Mouse (Mus musculus) T-helper 2 cell (primary cell): ENCODE results near the gene Mpnd.

Experiments used
- in situ Hi-C: fragments of 300-600 bp; cut with MboI, MseI; formaldehyde crosslinking; loops from one replicate; pipeline ENCODE4 v1.15.1; 2025; ENCODE audit warnings: high pct_unique_total_duplicates

Gene Mpnd

DNA sequence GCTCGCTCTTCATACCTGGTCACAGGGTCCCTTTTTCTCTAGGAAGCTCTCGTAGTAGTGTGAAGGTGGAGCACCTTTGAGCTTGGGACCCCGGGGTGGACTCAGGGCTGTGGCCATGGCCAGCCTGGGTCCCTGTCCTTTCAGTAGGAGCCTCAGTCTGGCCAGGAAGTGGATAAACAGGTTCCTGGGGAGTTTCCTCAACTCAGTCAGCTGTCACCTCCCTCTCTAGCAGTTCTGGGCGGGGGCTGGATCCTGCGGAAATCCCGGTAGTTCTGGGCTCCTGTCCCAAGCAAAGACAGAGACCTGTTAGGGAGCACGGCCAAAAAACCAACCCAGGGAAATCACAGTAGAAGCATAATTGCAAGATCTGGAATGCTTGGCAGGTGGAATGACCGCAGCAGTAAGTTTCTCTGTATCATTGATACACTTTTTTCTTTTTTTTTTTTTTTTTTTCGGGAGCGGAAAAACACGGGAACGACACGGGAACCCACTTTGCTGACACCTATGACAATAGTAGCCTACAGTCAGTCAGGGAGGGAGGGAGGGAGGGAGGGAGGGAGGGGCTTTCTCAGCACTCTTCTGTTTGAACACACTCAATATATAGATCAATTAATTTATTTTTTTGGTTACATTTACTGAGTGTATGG, at the start of gene Mpnd, which contains the start of gene Stap2:
Gene Mpnd (plus strand): TSS at position 297 of the 647 bp plus-strand sequence.
Gene Stap2 (minus strand): TSS at position 170 of the 647 bp plus-strand sequence.
- in situ Hi-C loops: loop anchor here (5.0 to 25.0 kb wide), 3 partner anchors 1282 to 1863 kb away; partner anchors contain the start of gene Vav1

DNA sequence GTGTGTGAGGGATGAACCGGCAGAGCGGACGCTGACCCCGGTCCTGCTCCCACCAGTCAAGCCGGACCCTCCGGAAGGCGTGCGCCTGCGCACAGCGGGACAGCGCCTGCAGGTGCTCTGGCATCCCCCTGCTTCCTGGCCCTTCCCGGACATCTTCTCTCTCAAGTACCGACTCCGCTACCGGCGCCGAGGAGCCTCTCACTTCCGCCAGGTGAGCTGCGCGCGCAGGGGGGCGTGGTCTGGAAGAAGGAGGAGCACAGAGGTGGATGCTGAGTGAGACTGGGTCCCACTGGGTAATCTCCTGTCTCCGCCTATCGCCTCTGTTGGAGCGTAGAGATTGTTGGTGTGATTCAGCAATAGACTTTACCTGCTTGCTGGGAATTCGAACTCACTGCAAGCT, 49.4 kb upstream of the Mpnd start:
- in situ Hi-C loops: no loop called here

DNA sequence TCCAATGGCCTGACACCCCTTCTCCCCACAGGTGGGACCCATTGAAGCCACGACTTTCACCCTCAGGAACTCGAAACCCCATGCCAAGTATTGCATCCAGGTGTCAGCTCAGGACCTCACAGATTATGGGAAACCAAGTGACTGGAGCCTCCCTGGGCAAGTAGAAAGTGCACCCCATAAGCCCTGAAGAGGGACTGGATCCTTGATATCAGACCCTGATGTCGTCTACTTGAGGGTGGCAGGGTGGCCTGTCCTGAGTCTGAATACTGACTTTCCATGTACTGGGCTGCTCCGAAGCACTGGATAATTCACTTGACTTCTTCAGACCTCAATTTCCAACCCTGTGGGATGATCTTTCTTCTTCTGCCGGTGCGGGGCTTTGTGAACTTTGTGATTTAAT, 48.9 kb upstream of the Mpnd start:
- in situ Hi-C loops: no loop called here

DNA sequence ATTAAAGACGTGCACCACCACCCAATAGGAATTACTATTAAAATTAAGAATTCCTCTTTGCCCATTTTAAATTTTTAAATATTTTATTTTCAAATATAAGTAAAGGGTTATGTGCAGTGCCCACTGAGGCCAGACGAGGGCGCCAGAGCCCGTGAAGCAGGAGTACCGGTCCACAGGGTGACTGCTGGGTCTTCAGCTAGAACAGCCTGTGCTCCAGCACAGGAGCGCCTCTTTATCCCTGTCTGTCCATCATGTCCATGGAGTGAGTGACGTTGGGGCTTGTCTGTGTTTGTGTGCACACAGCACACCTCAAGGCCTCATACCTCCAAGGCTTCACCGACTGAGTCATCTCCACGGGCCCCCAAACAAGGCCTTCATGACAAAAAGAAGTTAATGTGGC, 48.3 kb upstream of the Mpnd start:
- in situ Hi-C loops: no loop called here

- in situ Hi-C loops: no loop called here
These were observed 47.6 kb upstream of the Mpnd start for GRCm38 (mm10) chr17:55957726-55958583.

DNA sequence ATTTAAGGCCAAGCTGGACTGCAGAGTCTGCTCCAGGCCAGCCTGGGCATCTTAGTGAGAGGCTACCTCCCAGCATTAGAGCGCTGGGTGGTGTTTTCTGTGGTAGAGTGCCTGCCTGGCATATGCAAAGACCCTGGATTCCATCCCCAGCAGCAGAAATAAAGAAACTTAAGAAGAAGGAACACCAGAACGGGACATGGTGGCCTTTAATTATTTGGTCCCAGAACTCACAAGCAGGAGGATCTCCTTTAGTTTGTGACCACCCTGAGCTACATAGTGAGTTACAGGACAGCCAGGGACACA, 47.0 kb upstream of the Mpnd start:
- in situ Hi-C loops: no loop called here

DNA sequence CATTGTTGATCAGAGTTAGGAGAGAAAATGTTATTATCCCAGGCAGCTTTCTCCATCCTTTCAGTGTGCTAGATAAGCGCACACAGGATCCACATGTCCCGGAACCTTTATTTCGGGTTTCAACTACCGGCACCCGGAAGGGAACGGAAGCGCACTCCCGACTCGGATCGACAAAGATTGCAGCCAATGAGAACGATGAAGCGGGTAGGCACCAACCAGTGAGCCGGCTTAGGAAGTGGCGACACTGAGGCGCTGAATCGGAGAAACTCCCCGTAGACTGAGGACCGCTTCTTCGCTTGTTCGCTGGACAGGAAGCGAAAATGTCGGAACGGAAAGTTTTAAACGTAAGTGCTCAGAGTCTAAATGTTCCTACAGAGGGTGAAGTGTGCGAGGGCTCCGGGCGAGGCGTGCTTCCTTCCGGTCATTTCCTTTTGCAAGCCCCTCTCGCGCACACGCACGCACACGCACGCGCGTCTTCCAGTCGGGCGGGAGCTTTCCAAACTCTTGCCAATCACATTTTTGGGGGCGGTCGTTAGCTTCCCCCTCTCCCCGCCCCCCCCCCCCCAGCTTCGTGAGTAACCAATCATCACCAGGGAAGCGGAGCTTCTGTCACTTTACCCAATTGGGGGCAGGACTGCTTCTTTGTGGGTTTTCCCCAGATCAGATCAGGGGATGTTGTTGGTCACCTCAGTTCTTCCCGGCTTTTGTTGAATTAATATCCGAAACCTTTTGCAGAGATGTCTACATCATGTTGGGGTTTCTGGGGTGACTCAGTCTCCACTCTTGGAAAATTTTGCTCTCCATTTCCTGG, 46.4 kb upstream of the Mpnd start, which contains the start of gene Yju2:
Gene Yju2 (plus strand): TSS at position 182 of the 811 bp plus-strand sequence.
- in situ Hi-C loops: no loop called here

GRCm38 (mm10) chr17:55959946-55960740, 45.4 kb upstream of the Mpnd start:
- in situ Hi-C loops: no loop called here

DNA sequence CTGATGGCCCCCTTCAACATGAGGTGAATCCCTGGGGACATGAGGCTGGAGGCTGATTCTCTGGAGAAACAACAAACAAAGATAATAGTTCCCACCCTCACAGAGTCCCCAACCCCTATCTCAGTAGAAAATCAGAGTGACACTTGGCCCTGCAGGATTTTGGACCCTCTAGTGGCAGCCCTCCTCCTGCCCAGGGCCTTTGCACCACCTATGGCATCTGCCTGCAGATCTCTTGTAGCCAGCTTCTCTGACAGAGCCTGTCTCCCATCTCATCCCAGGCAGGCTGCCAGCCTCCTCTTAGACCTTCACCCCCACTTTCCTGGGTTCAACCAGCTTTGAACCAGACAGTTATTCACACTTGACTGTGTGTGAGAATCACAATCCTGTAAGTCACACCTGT, 44.7 kb upstream of the Mpnd start:
- in situ Hi-C loops: no loop called here

- in situ Hi-C loops: no loop called here
These were observed 43.9 kb upstream of the Mpnd start for GRCm38 (mm10) chr17:55961631-55962030.

DNA sequence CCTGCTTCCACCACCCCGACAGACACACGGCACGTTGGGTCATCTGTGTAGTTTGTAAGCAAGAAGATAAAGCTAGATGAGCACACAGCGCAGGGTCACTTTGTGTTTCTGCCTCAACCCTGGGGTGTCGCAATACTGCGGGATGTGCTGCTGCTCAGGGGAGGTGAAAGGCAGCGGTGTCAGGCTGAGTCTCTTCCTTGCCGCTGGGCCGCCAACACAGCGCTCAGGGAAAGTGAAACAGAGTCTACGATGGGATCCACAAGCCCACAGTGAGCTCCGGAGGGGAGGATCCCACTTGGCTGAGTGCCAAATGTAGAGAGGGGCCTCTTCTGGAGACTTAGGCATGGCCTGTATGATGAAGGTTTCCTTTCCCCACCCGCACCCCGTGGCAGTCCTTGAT, 42.3 kb upstream of the Mpnd start:
- in situ Hi-C loops: no loop called here

DNA sequence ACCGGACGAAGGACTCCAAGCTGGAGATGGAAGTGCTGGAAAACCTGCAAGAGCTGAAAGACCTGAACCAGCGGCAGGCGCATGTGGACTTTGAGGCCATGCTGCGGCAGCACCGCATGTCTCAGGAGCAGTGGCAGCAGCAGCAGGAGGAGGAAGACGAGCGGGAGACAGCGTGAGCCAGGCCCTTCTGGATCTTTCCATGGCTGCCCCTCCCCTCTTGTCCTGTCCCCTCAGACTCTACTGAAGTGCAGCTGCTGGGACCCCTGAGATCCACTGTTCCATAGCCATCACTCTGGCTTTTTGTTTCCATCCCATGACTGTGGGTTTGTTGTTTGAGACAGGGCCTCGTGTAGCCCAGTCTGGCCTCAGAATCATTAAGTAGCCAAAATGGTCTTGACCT, 41.0 kb upstream of the Mpnd start:
- in situ Hi-C loops: no loop called here

GRCm38 (mm10) chr17:55964996-55965395, 40.5 kb upstream of the Mpnd start:
- in situ Hi-C loops: no loop called here

- in situ Hi-C loops: no loop called here
These were observed 38.3 kb upstream of the Mpnd start for GRCm38 (mm10) chr17:55967186-55967585.

DNA sequence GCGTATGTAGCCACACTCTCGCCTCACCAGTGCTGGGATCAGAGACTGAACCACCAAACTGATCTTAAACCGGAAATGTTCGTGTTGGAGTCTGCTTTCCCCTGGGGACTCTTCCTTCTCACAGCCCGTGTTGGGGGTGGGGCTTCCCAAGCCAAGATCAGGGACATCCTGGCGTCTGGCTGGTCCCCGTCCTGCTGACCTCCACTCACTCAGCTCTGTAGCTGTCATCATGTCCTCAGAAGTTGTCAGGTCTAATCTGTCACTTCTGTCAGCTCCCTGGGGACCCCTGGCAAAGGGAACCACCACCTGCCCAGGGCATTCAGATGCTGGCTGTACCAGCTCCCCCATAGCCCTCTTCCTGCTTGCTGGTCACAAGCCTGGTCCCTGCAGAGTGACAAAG, 37.3 kb upstream of the Mpnd start:
- in situ Hi-C loops: no loop called here

GRCm38 (mm10) chr17:55969560-55969959, 36.0 kb upstream of the Mpnd start:
- in situ Hi-C loops: no loop called here

DNA sequence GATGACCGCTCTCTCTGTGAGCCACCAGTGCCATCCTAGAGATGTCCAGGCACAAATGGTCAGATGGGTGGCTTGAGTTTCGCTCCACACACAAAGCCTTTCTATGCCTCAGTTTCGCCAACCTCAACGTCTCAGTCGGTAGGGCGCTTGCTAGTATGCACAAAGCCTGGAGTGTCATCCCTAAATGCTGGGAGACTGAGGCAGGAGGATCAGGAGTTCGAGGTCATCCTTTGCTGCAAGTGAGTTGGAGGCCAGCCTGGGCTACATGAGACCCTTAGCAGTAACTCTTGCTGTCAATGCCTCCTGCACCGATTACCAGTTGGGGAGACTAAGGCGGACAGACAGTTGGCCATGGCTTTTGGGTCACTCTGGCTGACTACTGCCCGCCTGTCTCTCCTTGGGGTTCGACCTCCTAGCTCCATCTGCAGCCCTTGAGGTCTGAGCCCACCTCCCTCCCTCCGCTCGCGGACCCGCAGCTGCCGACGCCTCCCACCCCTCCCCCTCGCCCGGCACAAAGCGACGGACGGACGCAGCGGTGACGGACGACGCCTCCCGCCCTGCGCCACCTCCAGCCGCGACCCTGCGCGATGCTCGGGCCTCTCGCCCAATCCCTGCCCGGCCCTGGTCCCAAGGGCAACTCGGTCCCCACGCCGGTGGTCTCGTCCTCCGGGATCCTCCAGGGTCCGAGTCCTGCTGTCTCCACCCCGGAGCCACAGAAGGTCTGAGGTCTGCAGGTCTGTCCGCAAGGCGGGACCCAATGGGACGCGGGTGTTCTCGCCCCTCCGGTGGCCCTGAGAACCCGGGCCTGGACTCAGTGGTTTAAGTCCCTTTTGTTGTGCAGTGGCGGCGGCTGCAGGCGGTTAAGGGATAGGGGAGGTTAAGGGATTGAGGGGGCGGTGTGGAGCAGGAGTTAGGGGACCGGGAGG, 35.3 kb upstream of the Mpnd start, which contains the start of gene Shd:
Gene Shd (plus strand): TSS at position 502 of the 926 bp plus-strand sequence.
- in situ Hi-C loops: no loop called here

- in situ Hi-C loops: no loop called here
These were observed 34.1 kb upstream of the Mpnd start for GRCm38 (mm10) chr17:55971453-55971852.

GRCm38 (mm10) chr17:55976255-55976862, 29.2 kb upstream of the Mpnd start:
- in situ Hi-C loops: no loop called here

GRCm38 (mm10) chr17:55977301-55977700, 28.2 kb upstream of the Mpnd start:
- in situ Hi-C loops: no loop called here
